Mouse (Mus musculus) neural tube, embryonic 11.5 days (tissue): Measurements from ENCODE around the gene St6galnac5. TPM values are rescaled to one million over a fixed set of nuclear protein-coding genes. Genes with fewer than 3 reads are reported as not detected.
A peak's percentile ranks its signal among the peaks of the same experiment; 100 is the strongest.

Source experiments
- ATAC-seq: fragments of 200-750 bp; cut with Nextera tagmentation; 2 replicates; pipeline ENCODE4 v1.8.0; 2017; ENCODE audit warnings: moderate number of reproducible peaks, mild to moderate bottlenecking, moderate TSS enrichment, moderate library complexity; ENCODE audit not compliant: insufficient read depth, low FRiP score, low TSS enrichment
- DNase-seq: peaks from one replicate; pipeline ENCODE4 v3.0.0-alpha.2; 2015; ENCODE audit warnings: low spot score
- H3K27ac ChIP-seq: fragments of 300-500 bp; sonication (generic); 2 replicates; pipeline ENCODE4 v1.5.1; 2014; ENCODE audit warnings: low read depth, mild to moderate bottlenecking, low read length
- H3K27me3 ChIP-seq: fragments of 300-500 bp; sonication (generic); 2 replicates; pipeline ENCODE4 v1.6.1; 2014; ENCODE audit warnings: mild to moderate bottlenecking, low read length, mixed read lengths; ENCODE audit not compliant: control insufficient read depth, insufficient read depth
- H3K36me3 ChIP-seq: fragments of 300-500 bp; sonication (generic); 2 replicates; pipeline ENCODE4 v1.6.1; 2014; ENCODE audit warnings: mild to moderate bottlenecking, low read length, moderate library complexity, mixed read lengths; ENCODE audit not compliant: control insufficient read depth, insufficient read depth
- H3K4me1 ChIP-seq: fragments of 300-500 bp; sonication (generic); 2 replicates; pipeline ENCODE4 v1.6.1; 2014; ENCODE audit warnings: low read length, mixed read lengths; ENCODE audit not compliant: control insufficient read depth, insufficient read depth
- H3K4me2 ChIP-seq: fragments of 300-500 bp; sonication (generic); 2 replicates; pipeline ENCODE4 v1.6.1; 2014; ENCODE audit warnings: low read depth, mild to moderate bottlenecking, moderate library complexity
- H3K4me3 ChIP-seq: fragments of 300-500 bp; sonication (generic); 2 replicates; pipeline ENCODE4 v1.5.1; 2014; ENCODE audit warnings: low read depth, low read length
- H3K9ac ChIP-seq: fragments of 300-500 bp; sonication (generic); 2 replicates; pipeline ENCODE4 v1.6.1; 2014; ENCODE audit warnings: mild to moderate bottlenecking, low read length
- H3K9me3 ChIP-seq: fragments of 300-500 bp; sonication (generic); 2 replicates; pipeline ENCODE4 v1.6.1; 2016; ENCODE audit warnings: low read length; ENCODE audit not compliant: control insufficient read depth
- WGBS: fragments of 180-500 bp; shearing (Covaris S2); extraction: QIAGEN DNeasy Blood & Tissue Kit; methylation state at CpG from one replicate; pipeline ENCODE4 v1.1.7; 2014; 5-methylcytosine and 5-hydroxymethylcytosine counted together
- polyA plus RNA-seq: library from polyadenylated mRNA; unstranded; fragments of >200 nt; fragmentation: Nextera tagmentation; extraction: Ambion mirVana; gene quantifications from 2 replicates; pipeline ENCODE4 v1.2.1, GENCODE M21; 2014

St6galnac5 gene
- 5.8 and 6.7 TPM in 2 replicates for polyA plus RNA-seq

GRCm38 (mm10) chr3:152981988-152982387 is at the start of gene St6galnac5:
Gene St6galnac5, minus strand, starts transcription at chr3:152982246.
- H3K9ac ChIP-seq = peak within 1 kb of the TSS; percentile 69
- H3K27ac ChIP-seq = no peak within 1 kb of the TSS
- ATAC-seq (no peak), DNase-seq (peak; percentile 61)
- H3K4me2 ChIP-seq = peak within 1 kb of the TSS; percentile 96
- H3K9me3 ChIP-seq = no peaks in the 10 kb centered on the region
- peaks cover 2% of the 10 kb centered on the region; the same call in 1 of the 2 replicates for H3K27me3 ChIP-seq
- H3K36me3 ChIP-seq = no peaks in the 10 kb centered on the region
- H3K4me1 ChIP-seq = peaks cover 2% of the 10 kb centered on the region; the same call in 1 of the 2 replicates
- WGBS = under 1% methylated on average over 17 of the region's 17 CpGs
- H3K4me3 ChIP-seq = peak within 1 kb of the TSS; percentile 52

GRCm38 (mm10) chr3:153030756-153031155 is 48.7 kb upstream of the St6galnac5 start:
- ATAC-seq (no peak), DNase-seq (no peak)

GRCm38 (mm10) chr3:153024016-153024415 is 42.0 kb upstream of the St6galnac5 start:
- Histone ChIP-seq H3K27ac (no peak overlapping the region), H3K4me3 (no peak overlapping the region), H3K9ac (no peak overlapping the region), H3K4me1 (no peaks in the 10 kb centered on the region), H3K9me3 (no peaks in the 10 kb centered on the region), H3K4me2 (no peak overlapping the region), H3K27me3 (no peaks in the 10 kb centered on the region), H3K36me3 (no peaks in the 10 kb centered on the region)
- ATAC-seq = no peak
- no peak for DNase-seq
- 89% methylated on average over 11 of the region's 11 CpGs for WGBS

More at GRCm38 (mm10) chr3:153030756-153031155, 48.7 kb upstream of the St6galnac5 start:
- Histone ChIP-seq H3K4me2 (no peak overlapping the region), H3K9ac (no peak overlapping the region), H3K4me1 (no peaks in the 10 kb centered on the region), H3K36me3 (no peaks in the 10 kb centered on the region), H3K27ac (no peak overlapping the region), H3K9me3 (no peaks in the 10 kb centered on the region), H3K27me3 (no peaks in the 10 kb centered on the region), H3K4me3 (no peak overlapping the region)
- 90% methylated on average over 5 of the region's 5 CpGs for WGBS

GRCm38 (mm10) chr3:153018051-153018450 is 36.0 kb upstream of the St6galnac5 start:
- WGBS = 71% methylated on average over 10 of the region's 10 CpGs
- ATAC-seq (no peak), DNase-seq (no peak)
- Histone ChIP-seq H3K9ac (no peak overlapping the region), H3K4me3 (no peak overlapping the region), H3K4me2 (no peak overlapping the region), H3K27me3 (no peaks in the 10 kb centered on the region), H3K36me3 (no peaks in the 10 kb centered on the region), H3K9me3 (no peaks in the 10 kb centered on the region), H3K27ac (no peak overlapping the region), H3K4me1 (no peaks in the 10 kb centered on the region)

GRCm38 (mm10) chr3:153016355-153016754 is 34.3 kb upstream of the St6galnac5 start:
- ATAC-seq (no peak), DNase-seq (no peak)
- no peak overlapping the region for H3K4me3 ChIP-seq
- H3K4me1 ChIP-seq = no peaks in the 10 kb centered on the region
- WGBS = 75% methylated on average over 8 of the region's 8 CpGs
- no peaks in the 10 kb centered on the region for H3K36me3 ChIP-seq
- no peak overlapping the region for H3K4me2 ChIP-seq
- no peaks in the 10 kb centered on the region for H3K9me3 ChIP-seq
- H3K27ac ChIP-seq = no peak overlapping the region
- no peaks in the 10 kb centered on the region for H3K27me3 ChIP-seq
- no peak overlapping the region for H3K9ac ChIP-seq

- Histone ChIP-seq H3K27me3 (no peaks in the 10 kb centered on the region), H3K4me2 (no peak overlapping the region), H3K36me3 (no peaks in the 10 kb centered on the region), H3K4me3 (no peak overlapping the region), H3K4me1 (no peaks in the 10 kb centered on the region), H3K27ac (no peak overlapping the region), H3K9me3 (no peaks in the 10 kb centered on the region), H3K9ac (no peak overlapping the region)
- ATAC-seq (no peak), DNase-seq (no peak)
- 90% methylated on average over 6 of the region's 6 CpGs for WGBS
These were observed 24.8 kb upstream of the St6galnac5 start for GRCm38 (mm10) chr3:153006893-153007292.

GRCm38 (mm10) chr3:152998901-152999300 is 16.9 kb upstream of the St6galnac5 start:
- Histone ChIP-seq H3K4me2 (no peak overlapping the region), H3K36me3 (no peaks in the 10 kb centered on the region), H3K27ac (no peak overlapping the region), H3K4me1 (no peaks in the 10 kb centered on the region), H3K9me3 (no peaks in the 10 kb centered on the region), H3K4me3 (no peak overlapping the region), H3K27me3 (no peaks in the 10 kb centered on the region), H3K9ac (no peak overlapping the region)
- DNase-seq = no peak
- WGBS = 65% methylated on average over 5 of the region's 5 CpGs
- no peak; the same call in 1 of the 2 replicates for ATAC-seq

- Histone ChIP-seq H3K9ac (no peak overlapping the region), H3K9me3 (no peaks in the 10 kb centered on the region), H3K4me3 (no peak overlapping the region), H3K27ac (no peak overlapping the region), H3K4me2 (no peak overlapping the region), H3K36me3 (no peaks in the 10 kb centered on the region), H3K27me3 (no peaks in the 10 kb centered on the region), H3K4me1 (no peaks in the 10 kb centered on the region)
- 66% methylated on average over 5 of the region's 5 CpGs for WGBS
- no peak for DNase-seq
- no peak for ATAC-seq
These were observed 16.1 kb upstream of the St6galnac5 start for GRCm38 (mm10) chr3:152998106-152998505.

- Histone ChIP-seq H3K27ac (no peak overlapping the region), H3K9ac (no peak overlapping the region), H3K27me3 (no peaks in the 10 kb centered on the region), H3K4me1 (no peaks in the 10 kb centered on the region), H3K4me2 (no peak overlapping the region), H3K9me3 (no peaks in the 10 kb centered on the region), H3K36me3 (no peaks in the 10 kb centered on the region), H3K4me3 (no peak overlapping the region)
- no peak for DNase-seq
- no peak for ATAC-seq
- WGBS = 69% methylated on average over 5 of the region's 5 CpGs
These were observed 11.6 kb upstream of the St6galnac5 start for GRCm38 (mm10) chr3:152993608-152994007.
